Mouse (Mus musculus): ENCODE measurements around the gene Sema4d. TPM values are rescaled to one million over a fixed set of nuclear protein-coding genes. Genes with fewer than 3 reads are reported as not detected.

The Sema4d gene
- polyA plus RNA-seq, 1 experiment from 2014 or later = 24.6 TPM

DNA sequence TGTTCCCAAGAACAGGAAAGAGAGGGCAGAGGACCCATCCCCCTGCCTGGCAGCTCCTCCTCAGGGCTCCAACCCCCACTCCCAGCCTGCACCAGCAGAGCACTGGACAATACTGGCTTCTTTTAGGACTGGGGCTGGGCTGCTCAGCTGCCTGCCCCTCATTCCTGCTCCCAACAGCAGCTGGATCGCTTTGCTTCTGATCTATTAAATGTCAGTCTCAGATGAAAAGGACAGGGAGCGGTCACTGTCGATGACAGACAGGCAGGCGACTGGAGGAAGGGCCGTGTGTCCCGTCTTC, 40.4 kb downstream of the Sema4d start:
- 0 out of 2 replicates have a peak, but pooled peaks have one; percentile 18 for ATAC-seq
- no peak overlapping the region for H3K4me3 ChIP-seq (replicated peaks; ENCODE audit: low read length)
- H3K4me2 ChIP-seq (ENCODE audit: low read length) = no peak overlapping the region
- no peaks in the 10 kb centered on the region for H3K36me3 ChIP-seq (ENCODE audit: control insufficient read depth, insufficient read depth)
- H3K27me3 ChIP-seq (replicated peaks; ENCODE audit: control insufficient read depth, insufficient read depth, low read length) = no peaks in the 10 kb centered on the region
- no peaks in the 10 kb centered on the region for H3K9me3 ChIP-seq (ENCODE audit: control insufficient read depth, low read length)
- H3K4me1 ChIP-seq (replicated peaks; ENCODE audit: control insufficient read depth, insufficient read depth, low read length) = peaks cover 28% of the 10 kb centered on the region
- H3K27ac ChIP-seq (ENCODE audit: low read length) = no peak overlapping the region
- WGBS = 21% methylated on average over 6 of the region's 6 CpGs
- H3K9ac ChIP-seq (replicated peaks; ENCODE audit: low read depth, low read length) = 0 out of 2 replicates have a peak overlapping the region, but pooled peaks have one; percentile 11

DNA sequence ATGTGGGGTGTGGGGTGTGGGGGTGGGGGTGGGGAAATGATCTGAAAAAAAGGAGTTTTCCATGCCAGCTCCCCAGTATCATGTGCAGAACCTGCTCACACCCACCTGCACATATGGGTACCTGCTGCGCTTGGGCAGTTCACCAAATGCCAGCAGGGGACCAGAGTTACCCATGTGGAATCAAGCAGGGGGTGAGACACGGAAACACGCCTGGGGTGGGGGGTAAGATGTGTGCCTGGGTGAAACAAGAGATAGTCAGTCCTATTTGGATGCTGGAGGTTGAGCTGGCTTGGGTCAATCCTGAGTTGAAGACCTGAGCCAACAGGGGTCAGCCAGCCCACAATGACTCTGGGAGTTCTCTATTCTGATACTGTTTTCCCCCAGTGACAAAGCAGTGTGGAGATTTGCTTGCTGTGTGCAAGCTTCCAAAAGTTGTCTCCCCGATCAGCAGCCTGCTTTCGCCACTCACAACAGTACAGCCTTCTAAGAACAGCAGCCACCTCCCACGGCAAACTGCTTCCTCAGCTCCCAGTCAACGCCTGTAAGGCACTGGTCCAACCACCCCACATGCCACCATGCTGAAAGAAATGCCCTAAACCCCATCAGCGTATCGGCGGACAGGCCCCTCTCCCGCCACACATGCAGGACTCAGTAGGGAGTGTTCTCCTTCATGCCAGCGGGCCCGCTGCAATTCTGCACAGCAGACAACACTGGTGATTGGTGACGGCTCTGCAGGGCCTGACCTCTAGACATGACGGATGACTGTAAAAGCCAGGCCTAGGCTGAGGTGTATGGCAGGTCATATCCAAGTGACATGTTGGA, 41.0 kb downstream of the Sema4d start:
- Histone ChIP-seq H3K36me3 (ENCODE audit: control insufficient read depth, insufficient read depth) (no peaks in the 10 kb centered on the region), H3K9ac (replicated peaks; ENCODE audit: low read depth, low read length) (peak overlapping the region; percentile 37; the same call in 1 of the 2 replicates), H3K4me2 (ENCODE audit: low read length) (no peak overlapping the region), H3K4me1 (replicated peaks; ENCODE audit: control insufficient read depth, insufficient read depth, low read length) (peaks cover 30% of the 10 kb centered on the region), H3K27ac (ENCODE audit: low read length) (no peak overlapping the region), H3K4me3 (replicated peaks; ENCODE audit: low read length) (no peak overlapping the region), H3K9me3 (ENCODE audit: control insufficient read depth, low read length) (no peaks in the 10 kb centered on the region), H3K27me3 (replicated peaks; ENCODE audit: control insufficient read depth, insufficient read depth, low read length) (no peaks in the 10 kb centered on the region)
- 0 out of 2 replicates have a peak, but pooled peaks have one; percentile 19 for ATAC-seq
- WGBS = 43% methylated on average over 15 of the region's 15 CpGs

DNA sequence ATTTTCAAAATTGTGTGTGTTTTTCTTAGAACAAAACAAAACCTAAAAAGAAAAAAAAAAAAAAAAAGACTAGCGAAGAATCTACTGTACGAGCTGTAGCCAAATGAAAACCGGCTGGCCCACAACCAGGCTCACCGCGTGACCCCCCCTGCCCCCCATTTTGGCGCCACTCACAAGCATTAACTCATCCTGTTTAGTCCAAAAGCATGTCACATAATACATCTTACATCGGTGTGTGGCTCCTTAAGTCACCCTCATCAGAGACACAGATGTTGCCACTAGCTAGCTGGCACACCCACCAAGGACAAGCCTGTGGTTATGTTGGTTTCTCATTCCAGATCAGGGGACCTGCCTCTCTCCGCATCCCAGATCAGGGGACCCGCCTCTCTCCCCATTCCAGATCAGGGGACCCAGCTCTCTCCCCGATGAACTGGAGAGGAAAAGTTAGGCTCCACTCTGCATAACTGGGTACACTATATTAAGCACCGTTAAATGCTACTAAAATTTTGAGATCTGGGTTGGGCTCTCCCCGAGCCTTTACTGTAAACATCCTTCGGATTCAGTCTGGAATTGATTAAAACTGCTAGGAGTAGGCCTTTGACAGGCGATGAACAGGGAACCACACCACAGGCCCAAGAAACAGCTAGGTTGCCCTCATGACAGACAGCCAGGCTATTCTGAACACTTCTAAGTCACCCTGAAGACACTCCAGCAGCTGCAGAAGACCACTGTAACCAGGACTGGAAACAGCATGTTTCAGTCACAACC, 43.8 kb downstream of the Sema4d start:
- no peaks in the 10 kb centered on the region for H3K27me3 ChIP-seq (replicated peaks; ENCODE audit: control insufficient read depth, insufficient read depth, low read length)
- WGBS = 78% methylated on average over 14 of the region's 14 CpGs
- no peaks in the 10 kb centered on the region for H3K36me3 ChIP-seq (ENCODE audit: control insufficient read depth, insufficient read depth)
- no peak overlapping the region for H3K4me3 ChIP-seq (replicated peaks; ENCODE audit: low read length)
- H3K4me2 ChIP-seq (ENCODE audit: low read length) = no peak overlapping the region
- H3K9ac ChIP-seq (replicated peaks; ENCODE audit: low read depth, low read length) = no peak overlapping the region
- peaks cover 22% of the 10 kb centered on the region for H3K4me1 ChIP-seq (replicated peaks; ENCODE audit: control insufficient read depth, insufficient read depth, low read length)
- no peak overlapping the region for H3K27ac ChIP-seq (ENCODE audit: low read length)
- ATAC-seq = no peak
- H3K9me3 ChIP-seq (ENCODE audit: control insufficient read depth, low read length) = no peaks in the 10 kb centered on the region

GRCm38 (mm10) chr13:51748009-51748552, 45.5 kb downstream of the Sema4d start:
- H3K9me3 ChIP-seq (ENCODE audit: control insufficient read depth, low read length) = no peaks in the 10 kb centered on the region
- no peak overlapping the region for H3K9ac ChIP-seq (replicated peaks; ENCODE audit: low read depth, low read length)
- peaks cover 12% of the 10 kb centered on the region for H3K4me1 ChIP-seq (replicated peaks; ENCODE audit: control insufficient read depth, insufficient read depth, low read length)
- no peak for ATAC-seq
- no peak overlapping the region for H3K4me2 ChIP-seq (ENCODE audit: low read length)
- no peaks in the 10 kb centered on the region for H3K27me3 ChIP-seq (replicated peaks; ENCODE audit: control insufficient read depth, insufficient read depth, low read length)
- H3K36me3 ChIP-seq (ENCODE audit: control insufficient read depth, insufficient read depth) = no peaks in the 10 kb centered on the region
- H3K4me3 ChIP-seq (replicated peaks; ENCODE audit: low read length) = no peak overlapping the region
- no peak overlapping the region for H3K27ac ChIP-seq (ENCODE audit: low read length)
- WGBS = 77% methylated on average over 12 of the region's 12 CpGs

- Histone ChIP-seq H3K9ac (replicated peaks; ENCODE audit: low read depth, low read length) (no peak overlapping the region), H3K36me3 (ENCODE audit: control insufficient read depth, insufficient read depth) (no peaks in the 10 kb centered on the region), H3K4me1 (replicated peaks; ENCODE audit: control insufficient read depth, insufficient read depth, low read length) (peaks cover 3% of the 10 kb centered on the region), H3K27me3 (replicated peaks; ENCODE audit: control insufficient read depth, insufficient read depth, low read length) (no peaks in the 10 kb centered on the region), H3K4me3 (replicated peaks; ENCODE audit: low read length) (no peak overlapping the region), H3K9me3 (ENCODE audit: control insufficient read depth, low read length) (no peaks in the 10 kb centered on the region), H3K27ac (ENCODE audit: low read length) (no peak overlapping the region), H3K4me2 (ENCODE audit: low read length) (no peak overlapping the region)
- ATAC-seq = no peak
- 67% methylated on average over 7 of the region's 7 CpGs for WGBS
These were observed 46.5 kb downstream of the Sema4d start for GRCm38 (mm10) chr13:51747069-51747468.

DNA sequence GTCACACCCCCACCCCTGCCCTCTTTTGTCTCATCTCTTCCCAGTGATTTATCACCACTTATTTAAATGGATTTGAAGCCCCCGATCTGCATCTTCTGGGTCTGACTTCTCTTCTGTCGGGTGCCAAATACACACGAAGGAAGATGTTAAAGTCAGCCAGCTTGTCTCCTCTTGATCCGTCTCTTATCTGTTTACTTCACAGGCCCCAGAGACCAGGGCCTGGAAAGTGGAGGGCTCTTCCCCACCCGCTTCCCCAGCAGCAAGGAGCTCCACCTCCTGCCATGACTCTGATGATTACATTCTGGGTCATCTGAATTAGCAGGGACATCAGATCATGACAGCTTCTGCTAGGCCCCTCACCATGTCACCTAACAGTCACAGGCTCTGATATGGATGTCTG, 47.7 kb downstream of the Sema4d start:
- Histone ChIP-seq H3K9ac (replicated peaks; ENCODE audit: low read depth, low read length) (no peak overlapping the region), H3K4me2 (ENCODE audit: low read length) (no peak overlapping the region)
- WGBS = 83% methylated on average over 5 of the region's 5 CpGs

DNA sequence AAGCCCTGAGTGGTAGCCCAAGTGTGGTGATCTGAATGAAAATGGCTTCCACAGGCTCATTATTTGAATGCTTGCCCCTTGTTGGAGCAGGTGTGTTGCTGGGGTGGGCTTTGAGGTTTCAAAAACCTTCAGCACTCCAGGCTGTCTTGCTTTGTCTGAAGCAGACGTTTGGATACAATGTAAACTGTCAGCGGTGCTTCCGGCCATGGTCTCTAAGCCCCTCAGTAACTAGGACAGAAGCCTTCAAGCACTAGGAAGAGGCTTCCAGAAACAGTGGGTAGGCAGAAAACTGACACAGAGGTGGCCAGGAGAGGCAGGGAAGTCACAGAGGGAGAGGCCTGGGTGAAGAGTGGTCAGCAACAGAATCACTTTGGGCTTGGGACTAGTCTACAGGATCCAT, 49.7 kb downstream of the Sema4d start:
- Histone ChIP-seq H3K9me3 (ENCODE audit: control insufficient read depth, low read length) (no peaks in the 10 kb centered on the region), H3K4me1 (replicated peaks; ENCODE audit: control insufficient read depth, insufficient read depth, low read length) (peaks cover 3% of the 10 kb centered on the region), H3K27ac (ENCODE audit: low read length) (no peak overlapping the region), H3K27me3 (replicated peaks; ENCODE audit: control insufficient read depth, insufficient read depth, low read length) (no peaks in the 10 kb centered on the region), H3K9ac (replicated peaks; ENCODE audit: low read depth, low read length) (no peak overlapping the region), H3K36me3 (ENCODE audit: control insufficient read depth, insufficient read depth) (no peaks in the 10 kb centered on the region), H3K4me3 (replicated peaks; ENCODE audit: low read length) (no peak overlapping the region), H3K4me2 (ENCODE audit: low read length) (no peak overlapping the region)
- WGBS = 73% methylated on average over 3 of the region's 3 CpGs
- no peak for ATAC-seq

More for the DNA sequence above, 47.7 kb downstream of the Sema4d start:
- Histone ChIP-seq H3K4me1 (replicated peaks; ENCODE audit: control insufficient read depth, insufficient read depth, low read length) (peaks cover 3% of the 10 kb centered on the region), H3K27me3 (replicated peaks; ENCODE audit: control insufficient read depth, insufficient read depth, low read length) (no peaks in the 10 kb centered on the region), H3K27ac (ENCODE audit: low read length) (no peak overlapping the region), H3K4me3 (replicated peaks; ENCODE audit: low read length) (no peak overlapping the region), H3K9me3 (ENCODE audit: control insufficient read depth, low read length) (no peaks in the 10 kb centered on the region), H3K36me3 (ENCODE audit: control insufficient read depth, insufficient read depth) (no peaks in the 10 kb centered on the region)
- ATAC-seq = no peak

GRCm38 (mm10) chr13:51742551-51743052, 50.9 kb downstream of the Sema4d start:
- WGBS = 81% methylated on average over 10 of the region's 10 CpGs
- Histone ChIP-seq H3K9ac (replicated peaks; ENCODE audit: low read depth, low read length) (no peak overlapping the region), H3K4me1 (replicated peaks; ENCODE audit: control insufficient read depth, insufficient read depth, low read length) (no peaks in the 10 kb centered on the region; the same call in 1 of the 2 replicates), H3K27me3 (replicated peaks; ENCODE audit: control insufficient read depth, insufficient read depth, low read length) (no peaks in the 10 kb centered on the region), H3K4me2 (ENCODE audit: low read length) (no peak overlapping the region), H3K27ac (ENCODE audit: low read length) (no peak overlapping the region), H3K9me3 (ENCODE audit: control insufficient read depth, low read length) (no peaks in the 10 kb centered on the region), H3K4me3 (replicated peaks; ENCODE audit: low read length) (no peak overlapping the region), H3K36me3 (ENCODE audit: control insufficient read depth, insufficient read depth) (no peaks in the 10 kb centered on the region)
- no peak for ATAC-seq

GRCm38 (mm10) chr13:51740776-51741175, 52.8 kb downstream of the Sema4d start:
- Histone ChIP-seq H3K9me3 (ENCODE audit: control insufficient read depth, low read length) (no peaks in the 10 kb centered on the region), H3K27me3 (replicated peaks; ENCODE audit: control insufficient read depth, insufficient read depth, low read length) (no peaks in the 10 kb centered on the region), H3K4me2 (ENCODE audit: low read length) (no peak overlapping the region), H3K9ac (replicated peaks; ENCODE audit: low read depth, low read length) (no peak overlapping the region), H3K4me3 (replicated peaks; ENCODE audit: low read length) (no peak overlapping the region), H3K4me1 (replicated peaks; ENCODE audit: control insufficient read depth, insufficient read depth, low read length) (no peaks in the 10 kb centered on the region; the same call in 1 of the 2 replicates), H3K27ac (ENCODE audit: low read length) (no peak overlapping the region), H3K36me3 (ENCODE audit: control insufficient read depth, insufficient read depth) (no peaks in the 10 kb centered on the region)
- ATAC-seq = no peak
- 85% methylated on average over 5 of the region's 5 CpGs for WGBS

All from forebrain, embryonic 16.5 days (tissue).